Mouse (Mus musculus) erythroblast, embryonic 14.5 days (primary cell): ENCODE data around the gene Tns1.

Experiments used
- GATA1 ChIP-seq: IDR thresholded peaks from 2 replicates; pipeline ENCODE4 v1.6.1; 2012; ENCODE audit warnings: low read length, inconsistent platforms, mixed read lengths
- TAL1 ChIP-seq: IDR thresholded peaks from 3 replicates; pipeline ENCODE4 v1.6.1; 2012; ENCODE audit warnings: low read length, inconsistent platforms, mixed read lengths

GRCm38 (mm10) chr1:73946701-73947100 is 177.5 kb downstream of the Tns1 start:
- TF ChIP-seq GATA1 (no peak), TAL1 (no peak)
